Mouse (Mus musculus): ENCODE data around the gene Isyna1.

DNA sequence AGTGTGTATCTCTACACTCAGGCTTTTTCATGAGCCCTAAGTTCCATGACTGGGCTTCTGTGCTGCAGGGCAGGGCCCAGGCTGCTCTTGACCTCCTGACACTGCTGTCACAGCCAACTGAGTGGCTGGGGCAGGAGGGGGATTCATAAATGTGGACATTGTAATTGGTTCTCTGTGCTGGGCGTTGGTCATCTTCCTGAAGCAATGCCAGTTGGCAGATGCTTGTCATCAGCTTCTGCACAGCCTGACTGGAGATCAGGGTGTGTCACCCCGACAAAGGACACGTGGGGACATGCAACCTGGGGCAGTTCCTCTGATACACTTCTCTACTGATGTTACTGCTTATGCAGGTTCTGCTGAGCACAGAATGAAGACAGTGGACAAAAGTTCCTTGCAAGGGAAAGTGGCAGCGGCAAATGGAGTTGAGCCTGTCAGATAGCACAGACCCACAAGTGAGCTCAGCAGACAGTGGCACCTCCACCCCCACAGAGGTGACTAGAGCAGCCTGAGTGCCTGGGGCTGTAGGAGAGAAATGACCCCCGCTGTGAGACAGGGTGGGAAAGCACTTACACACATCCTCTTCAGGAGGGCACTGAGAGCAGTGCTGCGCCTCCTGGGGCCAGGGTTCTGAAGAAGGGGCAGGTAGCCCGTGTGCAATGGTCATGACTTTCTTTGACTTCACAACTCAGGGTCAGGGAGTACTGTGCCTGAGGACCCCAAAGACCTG lies 32.2 kb upstream of the Isyna1 start:
- TF ChIP-seq CTCF (conservative IDR thresholded peaks at IDR 0.05; ENCODE audit: low read length) (no peak), POU5F1 (IDR thresholded peaks at IDR 0.05; ENCODE audit: borderline replicate concordance, low read length) (no peak)
